Mouse (Mus musculus) forelimb bud, embryonic 11.5 days (tissue): ENCODE measurements at regions not wholly inside any gene's neighbourhood (a gene's known extent, or its start where the extent isn't known, plus 50 kb on each side); places are given as distances from the start of the nearest gene placed in this dataset.
"Not testable (repeated sequence)": the region's sequence is repeated elsewhere in the genome, so short reads cannot be mapped to it uniquely, and the experiment has no call there.

Source experiments
- DNase-seq: peaks from one replicate; pipeline ENCODE4 v3.0.0-alpha.2; 2012; ENCODE audit warnings: low read depth, low spot score

GRCm38 (mm10) chr5:97330074-97330473 is 62.1 kb downstream of the Naa11 start:
- peak; percentile 37 for DNase-seq

GRCm38 (mm10) chr5:97325831-97326230 is 66.3 kb downstream of the Naa11 start:
- DNase-seq = no peak

GRCm38 (mm10) chr5:97323873-97324272 is 68.3 kb downstream of the Naa11 start:
- no peak for DNase-seq

GRCm38 (mm10) chr5:97319816-97320487 is 72.2 kb downstream of the Naa11 start:
- no peak for DNase-seq

GRCm38 (mm10) chr5:97306902-97307301 is 85.3 kb downstream of the Naa11 start:
- no peak for DNase-seq

GRCm38 (mm10) chr5:97304921-97305320 is 87.3 kb downstream of the Naa11 start:
- no peak for DNase-seq

- no peak for DNase-seq
Observed at GRCm38 (mm10) chr5:97301621-97302020, 90.6 kb downstream of the Naa11 start.

- DNase-seq = no peak
Observed at GRCm38 (mm10) chr5:97300861-97301260, 91.3 kb downstream of the Naa11 start.

- DNase-seq = no peak
Observed at GRCm38 (mm10) chr5:97300114-97300840, 91.9 kb downstream of the Naa11 start.

- no peak for DNase-seq
Observed at GRCm38 (mm10) chr5:97299631-97300030, 92.5 kb downstream of the Naa11 start.

- DNase-seq = no peak
Observed at GRCm38 (mm10) chr5:97296213-97296612, 96.0 kb downstream of the Naa11 start.

- no peak for DNase-seq
Observed at GRCm38 (mm10) chr5:97290166-97290681, 102.0 kb downstream of the Naa11 start.

GRCm38 (mm10) chr5:97289401-97290165 is 102.6 kb downstream of the Naa11 start:
- no peak for DNase-seq

- no peak for DNase-seq
Observed at GRCm38 (mm10) chr5:97279455-97279854, 112.7 kb downstream of the Naa11 start.

GRCm38 (mm10) chr5:97277795-97278572 is 114.2 kb downstream of the Naa11 start:
- peak; percentile 41 for DNase-seq

- DNase-seq = no peak
Observed at GRCm38 (mm10) chr5:97276724-97277123, 115.5 kb downstream of the Naa11 start.

GRCm38 (mm10) chr5:97264666-97265065 is 127.5 kb downstream of the Naa11 start:
- DNase-seq = not testable (repeated sequence)

- no peak for DNase-seq
Observed at GRCm38 (mm10) chr5:97257106-97257505, 135.1 kb downstream of the Naa11 start.

- no peak for DNase-seq
Observed at GRCm38 (mm10) chr5:97256445-97257060, 135.6 kb downstream of the Naa11 start.

GRCm38 (mm10) chr5:97236930-97237329 is 125.5 kb upstream of the Paqr3 start:
- no peak for DNase-seq

GRCm38 (mm10) chr5:97226425-97226824 is 115.0 kb upstream of the Paqr3 start:
- DNase-seq = no peak
